Mouse (Mus musculus) limb, embryonic 15.5 days (tissue): ENCODE measurements around the gene Atp8a2. TPM values are rescaled to one million over a fixed set of nuclear protein-coding genes. Genes with fewer than 3 reads are reported as not detected.
"Not testable (repeated sequence)": the region's sequence is repeated elsewhere in the genome, so short reads cannot be mapped to it uniquely, and the experiment has no call there.

Experiments used
- ATAC-seq: fragments of 200-750 bp; cut with Nextera tagmentation; 2 replicates; pipeline ENCODE4 v1.8.0; 2017; ENCODE audit warnings: low read depth, moderate TSS enrichment; ENCODE audit not compliant: insufficient number of reproducible peaks, low FRiP score, low TSS enrichment
- H3K27ac ChIP-seq: fragments of 300-500 bp; sonication (generic); 2 replicates; pipeline ENCODE4 v1.5.1; 2015; ENCODE audit warnings: moderate library complexity, mild to moderate bottlenecking, inconsistent platforms
- H3K27me3 ChIP-seq: fragments of 300-500 bp; sonication (generic); 2 replicates; pipeline ENCODE4 v1.6.1; 2015; ENCODE audit warnings: inconsistent platforms
- H3K36me3 ChIP-seq: fragments of 300-500 bp; sonication (generic); 2 replicates; pipeline ENCODE4 v1.6.1; 2015; ENCODE audit warnings: inconsistent platforms
- H3K4me1 ChIP-seq: fragments of 300-500 bp; sonication (generic); 2 replicates; pipeline ENCODE4 v1.6.1; 2015; ENCODE audit warnings: inconsistent platforms
- H3K4me2 ChIP-seq: fragments of 300-500 bp; sonication (generic); 2 replicates; pipeline ENCODE4 v1.6.1; 2015; ENCODE audit warnings: mild to moderate bottlenecking, inconsistent platforms
- H3K4me3 ChIP-seq: fragments of 300-500 bp; sonication (generic); 2 replicates; pipeline ENCODE4 v1.5.1; 2015; ENCODE audit warnings: mild to moderate bottlenecking, inconsistent platforms
- H3K9ac ChIP-seq: fragments of 300-500 bp; sonication (generic); 2 replicates; pipeline ENCODE4 v1.6.1; 2015; ENCODE audit warnings: inconsistent platforms
- H3K9me3 ChIP-seq: fragments of 300-500 bp; sonication (generic); 2 replicates; pipeline ENCODE4 v1.6.1; 2016; ENCODE audit warnings: inconsistent platforms
- WGBS: fragments of 180-500 bp; shearing (Covaris S2); methylation state at CpG from one replicate; pipeline ENCODE4 v1.1.7; 2015; 5-methylcytosine and 5-hydroxymethylcytosine counted together
- polyA plus RNA-seq: library from polyadenylated mRNA; unstranded; fragments of >200 nt; fragmentation: Nextera tagmentation; extraction: Ambion mirVana; gene quantifications from 2 replicates; pipeline ENCODE4 v1.2.1, GENCODE M21; 2015

Gene Atp8a2
- polyA plus RNA-seq, 1 experiment from 2014 or later = 1.0 TPM

- Histone ChIP-seq H3K27me3 (peaks cover 25% of the 10 kb centered on the region), H3K27ac (peak overlapping the region; percentile 89; the same call in 1 of the 2 replicates), H3K4me1 (peaks cover 39% of the 10 kb centered on the region), H3K9me3 (no peaks in the 10 kb centered on the region), H3K36me3 (no peaks in the 10 kb centered on the region), H3K4me2 (peak overlapping the region; percentile 91), H3K9ac (no peak overlapping the region), H3K4me3 (no peak overlapping the region)
- no peak for ATAC-seq
- WGBS = 21% methylated on average over 9 of the region's 9 CpGs
These were observed 572.6 kb downstream of the Atp8a2 start for GRCm38 (mm10) chr14:59624326-59624885.

- 41% methylated on average over 7 of the region's 7 CpGs for WGBS
- ATAC-seq = no peak
- H3K27me3 ChIP-seq = peaks cover 8% of the 10 kb centered on the region; the same call in 1 of the 2 replicates
- H3K27ac ChIP-seq = no peak overlapping the region
- H3K4me2 ChIP-seq = no peak overlapping the region
- H3K4me1 ChIP-seq = peaks cover 2% of the 10 kb centered on the region; the same call in 1 of the 2 replicates
- no peak overlapping the region for H3K9ac ChIP-seq
- H3K4me3 ChIP-seq = no peak overlapping the region
- no peaks in the 10 kb centered on the region for H3K9me3 ChIP-seq
- no peaks in the 10 kb centered on the region for H3K36me3 ChIP-seq
These were observed 580.2 kb downstream of the Atp8a2 start for GRCm38 (mm10) chr14:59616802-59617201.

- not testable (repeated sequence) for ATAC-seq, H3K9ac ChIP-seq, H3K4me2 ChIP-seq, H3K4me3 ChIP-seq, H3K27me3 ChIP-seq, H3K9me3 ChIP-seq, H3K27ac ChIP-seq, H3K4me1 ChIP-seq, H3K36me3 ChIP-seq
- WGBS = 65% methylated on average over 3 of the region's 3 CpGs
These were observed 582.8 kb downstream of the Atp8a2 start for GRCm38 (mm10) chr14:59614149-59614548.

- 40% methylated on average over 14 of the region's 14 CpGs for WGBS
- Histone ChIP-seq H3K9me3 (no peaks in the 10 kb centered on the region), H3K4me1 (peaks cover 2% of the 10 kb centered on the region; the same call in 1 of the 2 replicates), H3K36me3 (no peaks in the 10 kb centered on the region), H3K4me2 (no peak overlapping the region), H3K27me3 (peaks cover 8% of the 10 kb centered on the region; the same call in 1 of the 2 replicates), H3K9ac (no peak overlapping the region), H3K27ac (no peak overlapping the region), H3K4me3 (no peak overlapping the region)
- ATAC-seq = no peak
These were observed 583.9 kb downstream of the Atp8a2 start for GRCm38 (mm10) chr14:59612920-59613625.

GRCm38 (mm10) chr14:59607021-59607420 lies 590.0 kb downstream of the Atp8a2 start:
- H3K9me3 ChIP-seq = no peaks in the 10 kb centered on the region
- no peak overlapping the region for H3K4me3 ChIP-seq
- peaks cover 6% of the 10 kb centered on the region; the same call in 1 of the 2 replicates for H3K27me3 ChIP-seq
- H3K4me2 ChIP-seq = no peak overlapping the region
- no peaks in the 10 kb centered on the region for H3K4me1 ChIP-seq
- H3K9ac ChIP-seq = no peak overlapping the region
- ATAC-seq = no peak
- H3K36me3 ChIP-seq = no peaks in the 10 kb centered on the region
- 44% methylated on average over 3 of the region's 3 CpGs for WGBS
- H3K27ac ChIP-seq = no peak overlapping the region

- H3K9me3 ChIP-seq = no peaks in the 10 kb centered on the region
- peaks cover 6% of the 10 kb centered on the region; the same call in 1 of the 2 replicates for H3K27me3 ChIP-seq
- H3K9ac ChIP-seq = no peak overlapping the region
- no peak overlapping the region for H3K4me2 ChIP-seq
- H3K27ac ChIP-seq = no peak overlapping the region
- no peak for ATAC-seq
- WGBS = 16% methylated on average over 5 of the region's 5 CpGs
- no peak overlapping the region for H3K4me3 ChIP-seq
- H3K4me1 ChIP-seq = no peaks in the 10 kb centered on the region
- H3K36me3 ChIP-seq = no peaks in the 10 kb centered on the region
These were observed 591.2 kb downstream of the Atp8a2 start for GRCm38 (mm10) chr14:59605671-59606353.

- Histone ChIP-seq H3K9me3 (no peaks in the 10 kb centered on the region), H3K4me3 (no peak overlapping the region), H3K27ac (no peak overlapping the region), H3K4me2 (no peak overlapping the region), H3K36me3 (no peaks in the 10 kb centered on the region), H3K4me1 (no peaks in the 10 kb centered on the region), H3K9ac (no peak overlapping the region), H3K27me3 (peaks cover 6% of the 10 kb centered on the region; the same call in 1 of the 2 replicates)
- ATAC-seq = no peak
- 61% methylated on average over 5 of the region's 5 CpGs for WGBS
These were observed 592.9 kb downstream of the Atp8a2 start for GRCm38 (mm10) chr14:59604002-59604645.

GRCm38 (mm10) chr14:59598260-59598627 lies 598.7 kb downstream of the Atp8a2 start:
- peak; percentile 44; the same call in 1 of the 2 replicates for ATAC-seq
- Histone ChIP-seq H3K4me2 (peak overlapping the region; percentile 76), H3K36me3 (peaks cover 6% of the 10 kb centered on the region; the same call in 1 of the 2 replicates), H3K27me3 (peaks cover 6% of the 10 kb centered on the region; the same call in 1 of the 2 replicates), H3K9ac (peak overlapping the region; percentile 78), H3K9me3 (no peaks in the 10 kb centered on the region), H3K4me1 (peaks cover 11% of the 10 kb centered on the region), H3K27ac (peak overlapping the region; percentile 47), H3K4me3 (peak overlapping the region; percentile 83)
- 2% methylated on average over 8 of the region's 8 CpGs for WGBS

- Histone ChIP-seq H3K4me1 (peaks cover 11% of the 10 kb centered on the region), H3K27ac (peak within 1 kb of the TSS; percentile 47), H3K4me3 (peak within 1 kb of the TSS; percentile 83), H3K36me3 (peaks cover 10% of the 10 kb centered on the region), H3K27me3 (peaks cover 1% of the 10 kb centered on the region; the same call in 1 of the 2 replicates), H3K9ac (peak within 1 kb of the TSS; percentile 78), H3K4me2 (peak within 1 kb of the TSS; percentile 76), H3K9me3 (no peaks in the 10 kb centered on the region)
- under 1% methylated on average over 47 of the region's 48 CpGs for WGBS
- ATAC-seq = peak; percentile 82
These were observed 599.4 kb downstream of the Atp8a2 start, which contains the start of gene Cdadc1 for GRCm38 (mm10) chr14:59597398-59598259. Cdadc1 (minus strand) TSS chr14:59597959.

- 89% methylated on average over 3 of the region's 3 CpGs for WGBS
- Histone ChIP-seq H3K4me1 (peaks cover 11% of the 10 kb centered on the region), H3K27me3 (no peaks in the 10 kb centered on the region), H3K27ac (no peak overlapping the region), H3K4me2 (no peak overlapping the region), H3K4me3 (no peak overlapping the region), H3K9me3 (no peaks in the 10 kb centered on the region), H3K36me3 (peaks cover 27% of the 10 kb centered on the region), H3K9ac (no peak overlapping the region)
- no peak for ATAC-seq
These were observed 602.0 kb downstream of the Atp8a2 start for GRCm38 (mm10) chr14:59594988-59595387.

- H3K9ac ChIP-seq = no peak overlapping the region
- H3K36me3 ChIP-seq = peaks cover 48% of the 10 kb centered on the region
- H3K4me2 ChIP-seq = no peak overlapping the region
- no peaks in the 10 kb centered on the region for H3K27me3 ChIP-seq
- H3K27ac ChIP-seq = no peak overlapping the region
- no peak for ATAC-seq
- no peaks in the 10 kb centered on the region for H3K9me3 ChIP-seq
- 92% methylated on average over 3 of the region's 3 CpGs for WGBS
- no peak overlapping the region for H3K4me3 ChIP-seq
- peaks cover 7% of the 10 kb centered on the region for H3K4me1 ChIP-seq
These were observed 604.4 kb downstream of the Atp8a2 start for GRCm38 (mm10) chr14:59592593-59592992.
